Mouse (Mus musculus) hindbrain, embryonic 10.5 days (tissue): ENCODE measurements around the gene Gpr180. TPM values are rescaled to one million over a fixed set of nuclear protein-coding genes. Genes with fewer than 3 reads are reported as not detected.
"Not testable (repeated sequence)": the region's sequence is repeated elsewhere in the genome, so short reads cannot be mapped to it uniquely, and the experiment has no call there.

ENCODE experiments used
- DNase-seq: peaks from one replicate; pipeline ENCODE4 v3.0.0-alpha.2; 2017; ENCODE audit warnings: low spot score
- H3K27ac ChIP-seq: fragments of 300-500 bp; sonication (generic); 2 replicates; pipeline ENCODE4 v1.5.1; 2016; ENCODE audit warnings: mild to moderate bottlenecking, moderate library complexity
- H3K27me3 ChIP-seq: fragments of 300-500 bp; sonication (generic); 2 replicates; pipeline ENCODE4 v1.6.1; 2016; ENCODE audit warnings: mild to moderate bottlenecking; ENCODE audit not compliant: poor library complexity, insufficient read depth, severe bottlenecking
- H3K36me3 ChIP-seq: fragments of 300-500 bp; sonication (generic); 2 replicates; pipeline ENCODE4 v1.6.1; 2016; ENCODE audit warnings: mild to moderate bottlenecking, moderate library complexity
- H3K4me1 ChIP-seq: fragments of 300-500 bp; sonication (generic); replicated peaks from 2 replicates; pipeline ENCODE4 v1.6.1; 2016; ENCODE audit warnings: mild to moderate bottlenecking
- H3K4me3 ChIP-seq: fragments of 300-500 bp; sonication (generic); 2 replicates; pipeline ENCODE4 v1.5.1; 2016; ENCODE audit warnings: mild to moderate bottlenecking, moderate library complexity
- H3K9me3 ChIP-seq: fragments of 300-500 bp; sonication (generic); 2 replicates; pipeline ENCODE4 v1.6.1; 2016; ENCODE audit warnings: mild to moderate bottlenecking, moderate library complexity
- WGBS: fragments of 180-500 bp; shearing (Covaris S2); methylation state at CpG from one replicate; pipeline ENCODE4 v1.1.7; 2016; 5-methylcytosine and 5-hydroxymethylcytosine counted together
- polyA plus RNA-seq: library from polyadenylated mRNA; unstranded; fragments of >200 nt; fragmentation: Nextera tagmentation; extraction: Ambion mirVana; gene quantifications from 2 replicates; pipeline ENCODE4 v1.2.1, GENCODE M21; 2016

Gpr180 gene
- 37.2 and 39.8 TPM in 2 replicates for polyA plus RNA-seq

GRCm38 (mm10) chr14:118136744-118137452 is at the start of gene Gpr180:
Gene Gpr180, plus strand, starts transcription at chr14:118137158.
- peak; percentile 98 for DNase-seq
- Histone ChIP-seq H3K9me3 (no peaks in the 10 kb centered on the region), H3K27ac (peak within 1 kb of the TSS; percentile 91), H3K4me1 (peaks cover 36% of the 10 kb centered on the region), H3K27me3 (peaks cover 12% of the 10 kb centered on the region; the same call in 1 of the 2 replicates), H3K4me3 (peak within 1 kb of the TSS; percentile 80), H3K36me3 (peaks cover 29% of the 10 kb centered on the region)
- under 1% methylated on average over 77 of the region's 77 CpGs for WGBS

GRCm38 (mm10) chr14:118088437-118089207 is 48.3 kb upstream of the Gpr180 start:
- no peaks in the 10 kb centered on the region for H3K9me3 ChIP-seq
- 11% methylated on average over 22 of the region's 22 CpGs for WGBS
- peak overlapping the region; percentile 84 for H3K27ac ChIP-seq
- peak; percentile 4 for DNase-seq
- H3K4me3 ChIP-seq = peak overlapping the region; percentile 79
- 0 out of 2 replicates have a peak, but pooled peaks cover 14% of the 10 kb centered on the region for H3K27me3 ChIP-seq
- H3K4me1 ChIP-seq = peaks cover 38% of the 10 kb centered on the region
- no peaks in the 10 kb centered on the region for H3K36me3 ChIP-seq

GRCm38 (mm10) chr14:118089215-118089805 is 47.6 kb upstream of the Gpr180 start:
- H3K4me1 ChIP-seq = peaks cover 38% of the 10 kb centered on the region
- DNase-seq = peak; percentile 92
- WGBS = under 1% methylated on average over 44 of the region's 44 CpGs
- peak overlapping the region; percentile 84 for H3K27ac ChIP-seq
- no peaks in the 10 kb centered on the region for H3K9me3 ChIP-seq
- 0 out of 2 replicates have a peak, but pooled peaks cover 9% of the 10 kb centered on the region for H3K27me3 ChIP-seq
- peak overlapping the region; percentile 79 for H3K4me3 ChIP-seq
- H3K36me3 ChIP-seq = no peaks in the 10 kb centered on the region

- H3K27me3 ChIP-seq = 0 out of 2 replicates have a peak, but pooled peaks cover 9% of the 10 kb centered on the region
- H3K4me3 ChIP-seq = peak overlapping the region; percentile 79
- no peaks in the 10 kb centered on the region for H3K36me3 ChIP-seq
- under 1% methylated on average over 18 of the region's 18 CpGs for WGBS
- H3K4me1 ChIP-seq = peaks cover 38% of the 10 kb centered on the region
- no peak for DNase-seq
- H3K9me3 ChIP-seq = no peaks in the 10 kb centered on the region
- peak overlapping the region; percentile 84 for H3K27ac ChIP-seq
Measured at GRCm38 (mm10) chr14:118089806-118090392, 47.1 kb upstream of the Gpr180 start.

- no peaks in the 10 kb centered on the region for H3K36me3 ChIP-seq
- 74% methylated on average over 2 of the region's 2 CpGs for WGBS
- no peak for DNase-seq
- H3K4me1 ChIP-seq = no peaks in the 10 kb centered on the region
- H3K9me3 ChIP-seq = no peaks in the 10 kb centered on the region
- H3K27me3 ChIP-seq = no peaks in the 10 kb centered on the region
- H3K27ac ChIP-seq = no peak overlapping the region
- H3K4me3 ChIP-seq = no peak overlapping the region
Measured at GRCm38 (mm10) chr14:118098265-118098664, 38.7 kb upstream of the Gpr180 start.

GRCm38 (mm10) chr14:118101227-118101990 is 35.5 kb upstream of the Gpr180 start:
- H3K36me3 ChIP-seq = no peaks in the 10 kb centered on the region
- no peak overlapping the region for H3K4me3 ChIP-seq
- whole genome bisulfite sequencing = 85% methylated on average over 14 of the region's 14 CpGs
- DNase-seq = no peak
- no peak overlapping the region for H3K27ac ChIP-seq
- no peaks in the 10 kb centered on the region for H3K27me3 ChIP-seq
- no peaks in the 10 kb centered on the region for H3K4me1 ChIP-seq
- peaks cover 3% of the 10 kb centered on the region; the same call in 1 of the 2 replicates for H3K9me3 ChIP-seq

GRCm38 (mm10) chr14:118107479-118107878 is 29.5 kb upstream of the Gpr180 start:
- H3K4me3 ChIP-seq, H3K27me3 ChIP-seq, H3K4me1 ChIP-seq, H3K9me3 ChIP-seq, DNase-seq, H3K27ac ChIP-seq: not testable (repeated sequence)
- H3K36me3 ChIP-seq = peaks cover 18% of the 10 kb centered on the region
- 96% methylated on average over 2 of the region's 2 CpGs for WGBS

- Histone ChIP-seq H3K36me3 (peaks cover 74% of the 10 kb centered on the region), H3K27me3 (no peaks in the 10 kb centered on the region), H3K9me3 (no peaks in the 10 kb centered on the region), H3K4me3 (no peak overlapping the region), H3K4me1 (no peaks in the 10 kb centered on the region), H3K27ac (no peak overlapping the region)
- DNase-seq = no peak
- WGBS = 92% methylated on average over 6 of the region's 6 CpGs
Measured at GRCm38 (mm10) chr14:118113116-118113515, 23.8 kb upstream of the Gpr180 start.

- no peaks in the 10 kb centered on the region for H3K4me1 ChIP-seq
- no peak for DNase-seq
- H3K27ac ChIP-seq = no peak overlapping the region
- H3K9me3 ChIP-seq = no peaks in the 10 kb centered on the region
- no peak overlapping the region for H3K4me3 ChIP-seq
- H3K27me3 ChIP-seq = no peaks in the 10 kb centered on the region
- WGBS = 92% methylated on average over 5 of the region's 5 CpGs
- peaks cover 97% of the 10 kb centered on the region for H3K36me3 ChIP-seq
Measured at GRCm38 (mm10) chr14:118124129-118124528, 12.8 kb upstream of the Gpr180 start.

- 93% methylated on average over 4 of the region's 4 CpGs for WGBS
- no peaks in the 10 kb centered on the region for H3K4me1 ChIP-seq
- no peaks in the 10 kb centered on the region for H3K27me3 ChIP-seq
- H3K9me3 ChIP-seq = no peaks in the 10 kb centered on the region
- H3K27ac ChIP-seq = no peak overlapping the region
- H3K4me3 ChIP-seq = no peak overlapping the region
- no peak for DNase-seq
- H3K36me3 ChIP-seq = peaks cover 95% of the 10 kb centered on the region
Measured at GRCm38 (mm10) chr14:118124771-118125170, 12.2 kb upstream of the Gpr180 start.

GRCm38 (mm10) chr14:118126301-118126700 is 10.7 kb upstream of the Gpr180 start:
- H3K4me1 ChIP-seq = peaks cover 5% of the 10 kb centered on the region
- DNase-seq = no peak
- no peaks in the 10 kb centered on the region for H3K9me3 ChIP-seq
- H3K27me3 ChIP-seq = no peaks in the 10 kb centered on the region
- no peak overlapping the region for H3K4me3 ChIP-seq
- peaks cover 86% of the 10 kb centered on the region for H3K36me3 ChIP-seq
- WGBS = 94% methylated on average over 5 of the region's 5 CpGs
- no peak overlapping the region for H3K27ac ChIP-seq

- WGBS = 86% methylated on average over 7 of the region's 7 CpGs
- DNase-seq = no peak
- peaks cover 12% of the 10 kb centered on the region; the same call in 1 of the 2 replicates for H3K27me3 ChIP-seq
- no peaks in the 10 kb centered on the region for H3K9me3 ChIP-seq
- peak overlapping the region; percentile 89 for H3K27ac ChIP-seq
- peaks cover 26% of the 10 kb centered on the region for H3K4me1 ChIP-seq
- H3K36me3 ChIP-seq = peaks cover 37% of the 10 kb centered on the region
- H3K4me3 ChIP-seq = peak overlapping the region; percentile 84
Measured at GRCm38 (mm10) chr14:118131472-118131871, 5.5 kb upstream of the Gpr180 start.
